ENCODE assay signal across 8 mouse cellular contexts in genomic region chr15:85660528-85661392, GRCm38 (mm10).
DNase-seq lines count a peak whose midpoint lies in the region; ATAC-seq lines count a peak whose summit lies in the region.
"Had no signal": no experiment of that assay in that cellular context is flagged by ENCODE, and none has a peak within 500 bp of the region (broad histone marks: within the 10 kb centered on the region; RNA-seq: fewer than 3 reads in every experiment).

No protein-coding gene starts in this region.

- peak overlapping the region; percentile 9; the same call in 1 of the 2 replicates for H3K4me3 ChIP-seq in kidney, embryonic 15.5 days (replicated peaks)
- H3K4me3 ChIP-seq in forebrain, embryonic 16.5 days (replicated peaks; ENCODE audit: low read length) = no peak overlapping the region
- H3K4me3 ChIP-seq in liver, embryonic 12.5 days = no peak overlapping the region
- H3K4me3 ChIP-seq in stomach, embryonic 16.5 days (replicated peaks; ENCODE audit: low read length) = no peak overlapping the region
- H3K4me3 ChIP-seq: erythroblast, embryonic 14.5 days had no signal

- H3K4me1 ChIP-seq in kidney, embryonic 15.5 days = peaks cover 12% of the 10 kb centered on the region
- peaks cover 24% of the 10 kb centered on the region for H3K4me1 ChIP-seq in forebrain, embryonic 16.5 days (replicated peaks; ENCODE audit: control insufficient read depth, insufficient read depth, low read length)
- H3K4me1 ChIP-seq in liver, embryonic 12.5 days = no peaks in the 10 kb centered on the region
- peaks cover 9% of the 10 kb centered on the region; the same call in 1 of the 2 replicates for H3K4me1 ChIP-seq in stomach, embryonic 16.5 days (ENCODE audit: control insufficient read depth, insufficient read depth, low read length)

- H3K27ac ChIP-seq in kidney, embryonic 15.5 days = no peak overlapping the region
- H3K27ac ChIP-seq in forebrain, embryonic 16.5 days (ENCODE audit: low read length) = no peak overlapping the region
- no peak overlapping the region for H3K27ac ChIP-seq in liver, embryonic 12.5 days
- no peak overlapping the region for H3K27ac ChIP-seq in stomach, embryonic 16.5 days (ENCODE audit: low read length)

- no peak for DNase-seq in kidney, adult 9 months
- DNase-seq in left cerebral cortex, adult 8-10 months (ENCODE audit: low spot score in 2 of 2) = no peak
- no peak for DNase-seq in ovary, postnatal 36 days (ENCODE audit: low spot score)

- H3K27me3 ChIP-seq in kidney, embryonic 15.5 days = peaks cover 30% of the 10 kb centered on the region
- H3K27me3 ChIP-seq in forebrain, embryonic 16.5 days (replicated peaks; ENCODE audit: control insufficient read depth, insufficient read depth, low read length) = peaks cover 7% of the 10 kb centered on the region
- H3K27me3 ChIP-seq in liver, embryonic 12.5 days (replicated peaks) = peaks cover 80% of the 10 kb centered on the region
- H3K27me3 ChIP-seq in stomach, embryonic 16.5 days (ENCODE audit: control insufficient read depth, insufficient read depth, low read length) = peaks cover 5% of the 10 kb centered on the region

- H3K4me2 ChIP-seq in kidney, embryonic 15.5 days = peak overlapping the region; percentile 43
- H3K4me2 ChIP-seq in forebrain, embryonic 16.5 days (ENCODE audit: low read length) = peak overlapping the region; percentile 28
- peak overlapping the region; percentile 33; the same call in 1 of the 2 replicates for H3K4me2 ChIP-seq in liver, embryonic 12.5 days
- H3K4me2 ChIP-seq in stomach, embryonic 16.5 days (ENCODE audit: low read depth, low read length) = no peak overlapping the region

- no peak; the same call in 1 of the 2 replicates for ATAC-seq in kidney, embryonic 15.5 days (replicated peaks; ENCODE audit: low FRiP score)
- ATAC-seq in forebrain, embryonic 16.5 days = no peak
- ATAC-seq in liver, embryonic 12.5 days = peak; percentile 59; the same call in 1 of the 2 replicates
- no peak; the same call in 1 of the 2 replicates for ATAC-seq in stomach, embryonic 16.5 days (ENCODE audit: insufficient read depth, low FRiP score)

- WGBS in kidney, embryonic 15.5 days = 20% methylated on average over 45 of the region's 45 CpGs
- WGBS in forebrain, embryonic 16.5 days = 15% methylated on average over 45 of the region's 45 CpGs
- 14% methylated on average over 45 of the region's 45 CpGs for WGBS in liver, embryonic 12.5 days (ENCODE audit: insufficient replicate concordance)
- WGBS in stomach, embryonic 16.5 days = 28% methylated on average over 45 of the region's 45 CpGs

- no peaks in the 10 kb centered on the region for H3K9me3 ChIP-seq in kidney, embryonic 15.5 days (replicated peaks)
- H3K9me3 ChIP-seq in forebrain, embryonic 16.5 days (ENCODE audit: control insufficient read depth, low read length) = no peaks in the 10 kb centered on the region
- no peaks in the 10 kb centered on the region for H3K9me3 ChIP-seq in liver, embryonic 12.5 days (replicated peaks)
- no peaks in the 10 kb centered on the region for H3K9me3 ChIP-seq in stomach, embryonic 16.5 days (replicated peaks; ENCODE audit: control insufficient read depth, low read length)

- no peak overlapping the region for H3K9ac ChIP-seq in kidney, embryonic 15.5 days
- H3K9ac ChIP-seq in forebrain, embryonic 16.5 days (replicated peaks; ENCODE audit: low read depth, low read length) = peak overlapping the region; percentile 45
- no peak overlapping the region for H3K9ac ChIP-seq in liver, embryonic 12.5 days
- H3K9ac ChIP-seq in stomach, embryonic 16.5 days (ENCODE audit: low read length) = peak overlapping the region; percentile 21; the same call in 1 of the 2 replicates

- H3K36me3 ChIP-seq in kidney, embryonic 15.5 days = 0 out of 2 replicates have a peak, but pooled peaks cover 3% of the 10 kb centered on the region
- H3K36me3 ChIP-seq in forebrain, embryonic 16.5 days (ENCODE audit: control insufficient read depth, insufficient read depth) = no peaks in the 10 kb centered on the region
- H3K36me3 ChIP-seq in liver, embryonic 12.5 days = no peaks in the 10 kb centered on the region
- H3K36me3 ChIP-seq in stomach, embryonic 16.5 days (ENCODE audit: control insufficient read depth, insufficient read depth, low read length) = no peaks in the 10 kb centered on the region

Comparison
In these comparisons a context has a peak if more than half of its experiments do, and no peak if none do; other contexts are left out.
1. H3K9ac ChIP-seq: peak in forebrain, embryonic 16.5 days (single experiment) and stomach, embryonic 16.5 days (single experiment); none in kidney, embryonic 15.5 days (single experiment) and liver, embryonic 12.5 days (single experiment).